Mouse (Mus musculus) forebrain, embryonic 13.5 days (tissue): ENCODE data around the gene Ripor1. TPM values are rescaled to one million over a fixed set of nuclear protein-coding genes. Genes with fewer than 3 reads are reported as not detected.
A peak's percentile ranks its signal among the peaks of the same experiment; 100 is the strongest.
"Not testable (repeated sequence)": the region's sequence is repeated elsewhere in the genome, so short reads cannot be mapped to it uniquely, and the experiment has no call there.

Source experiments
- ATAC-seq: fragments of 200-750 bp; cut with Nextera tagmentation; 2 replicates; pipeline ENCODE4 v1.8.0; 2017
- H3K27ac ChIP-seq: fragments of 300-500 bp; sonication (generic); 2 replicates; pipeline ENCODE4 v1.5.1; 2015; ENCODE audit warnings: inconsistent platforms, mild to moderate bottlenecking, moderate library complexity
- H3K27me3 ChIP-seq: fragments of 300-500 bp; sonication (generic); 2 replicates; pipeline ENCODE4 v1.6.1; 2015; ENCODE audit warnings: mild to moderate bottlenecking, inconsistent platforms
- H3K36me3 ChIP-seq: fragments of 300-500 bp; sonication (generic); 2 replicates; pipeline ENCODE4 v1.6.1; 2015; ENCODE audit warnings: mild to moderate bottlenecking, inconsistent platforms; ENCODE audit not compliant: poor library complexity, severe bottlenecking
- H3K4me1 ChIP-seq: fragments of 300-500 bp; sonication (generic); 2 replicates; pipeline ENCODE4 v1.6.1; 2015; ENCODE audit warnings: inconsistent platforms
- H3K4me2 ChIP-seq: fragments of 300-500 bp; sonication (generic); 2 replicates; pipeline ENCODE4 v1.6.1; 2015; ENCODE audit warnings: inconsistent platforms, mild to moderate bottlenecking, moderate library complexity
- H3K4me3 ChIP-seq: fragments of 300-500 bp; sonication (generic); 2 replicates; pipeline ENCODE4 v1.5.1; 2015; ENCODE audit warnings: mild to moderate bottlenecking, inconsistent platforms
- H3K9ac ChIP-seq: fragments of 300-500 bp; sonication (generic); 2 replicates; pipeline ENCODE4 v1.6.1; 2015; ENCODE audit warnings: mild to moderate bottlenecking, inconsistent platforms
- H3K9me3 ChIP-seq: fragments of 300-500 bp; sonication (generic); replicated peaks from 2 replicates; pipeline ENCODE4 v1.6.1; 2016; ENCODE audit warnings: inconsistent platforms
- WGBS: fragments of 180-500 bp; shearing (Covaris S2); methylation state at CpG from one replicate; pipeline ENCODE4 v1.1.7; 2015; 5-methylcytosine and 5-hydroxymethylcytosine counted together
- polyA plus RNA-seq: library from polyadenylated mRNA; unstranded; fragments of >200 nt; fragmentation: Nextera tagmentation; extraction: Ambion mirVana; gene quantifications from 2 replicates; pipeline ENCODE4 v1.2.1, GENCODE M21; 2015

Gene Ripor1
- 17.6 and 20.6 TPM in 2 replicates for polyA plus RNA-seq

GRCm38 (mm10) chr8:105604804-105605381 lies at the start of gene Ripor1:
Ripor1 (plus strand) TSS chr8:105605255.
- H3K4me1 ChIP-seq, result peaks cover 20% of the 10 kb centered on the region
- H3K4me3 ChIP-seq, result peak within 1 kb of the TSS; percentile 77
- peak within 1 kb of the TSS; percentile 92 for H3K4me2 ChIP-seq
- ATAC-seq, result peak; percentile 86
- no peaks in the 10 kb centered on the region for H3K9me3 ChIP-seq
- no peaks in the 10 kb centered on the region for H3K36me3 ChIP-seq
- H3K9ac ChIP-seq, result peak within 1 kb of the TSS; percentile 91
- peaks cover 7% of the 10 kb centered on the region; the same call in 1 of the 2 replicates for H3K27me3 ChIP-seq
- whole genome bisulfite sequencing, result 0% methylated on average over 33 of the region's 42 CpGs
- peak within 1 kb of the TSS; percentile 86 for H3K27ac ChIP-seq

- Histone ChIP-seq H3K36me3 (peaks cover 4% of the 10 kb centered on the region), H3K27me3 (no peaks in the 10 kb centered on the region; the same call in 1 of the 2 replicates), H3K4me2 (no peak overlapping the region), H3K4me3 (no peak overlapping the region), H3K9ac (no peak overlapping the region), H3K9me3 (no peaks in the 10 kb centered on the region), H3K27ac (no peak overlapping the region), H3K4me1 (peaks cover 38% of the 10 kb centered on the region)
- WGBS, result 89% methylated on average over 3 of the region's 3 CpGs
- ATAC-seq, result no peak
Measured at GRCm38 (mm10) chr8:105562863-105563262, 42.2 kb upstream of the Ripor1 start.

GRCm38 (mm10) chr8:105563871-105564270 lies 41.2 kb upstream of the Ripor1 start:
- Histone ChIP-seq H3K4me2 (no peak overlapping the region), H3K4me1 (peaks cover 38% of the 10 kb centered on the region), H3K27me3 (no peaks in the 10 kb centered on the region; the same call in 1 of the 2 replicates), H3K9ac (peak overlapping the region; percentile 23; the same call in 1 of the 2 replicates), H3K36me3 (no peaks in the 10 kb centered on the region; the same call in 1 of the 2 replicates), H3K4me3 (no peak overlapping the region), H3K27ac (no peak overlapping the region), H3K9me3 (no peaks in the 10 kb centered on the region)
- ATAC-seq, result no peak
- WGBS, result 85% methylated on average over 1 of the region's 1 CpGs

- Histone ChIP-seq H3K4me2 (peak overlapping the region; percentile 90), H3K4me1 (peaks cover 38% of the 10 kb centered on the region), H3K9ac (peak overlapping the region; percentile 90), H3K4me3 (peak overlapping the region; percentile 87)
- not testable (repeated sequence) for H3K27me3 ChIP-seq, H3K36me3 ChIP-seq, ATAC-seq, H3K9me3 ChIP-seq, H3K27ac ChIP-seq
- 87% methylated on average over 9 of the region's 9 CpGs for WGBS
Measured at GRCm38 (mm10) chr8:105564573-105565229, 40.4 kb upstream of the Ripor1 start.

GRCm38 (mm10) chr8:105565401-105565881 lies 39.6 kb upstream of the Ripor1 start:
- peak overlapping the region; percentile 90 for H3K4me2 ChIP-seq
- peak overlapping the region; percentile 90 for H3K9ac ChIP-seq
- 1% methylated on average over 31 of the region's 31 CpGs for WGBS
- ATAC-seq, result peak; percentile 82
- H3K4me3 ChIP-seq, result peak overlapping the region; percentile 87
- no peaks in the 10 kb centered on the region; the same call in 1 of the 2 replicates for H3K36me3 ChIP-seq
- peak overlapping the region; percentile 81 for H3K27ac ChIP-seq
- peaks cover 38% of the 10 kb centered on the region for H3K4me1 ChIP-seq
- no peaks in the 10 kb centered on the region for H3K9me3 ChIP-seq
- no peaks in the 10 kb centered on the region; the same call in 1 of the 2 replicates for H3K27me3 ChIP-seq

GRCm38 (mm10) chr8:105565952-105566702 lies 38.9 kb upstream of the Ripor1 start, which contains the start of gene Atp6v0d1:
Atp6v0d1 (minus strand) TSS chr8:105566047.
- Histone ChIP-seq H3K4me2 (peak within 1 kb of the TSS; percentile 90), H3K9ac (peak within 1 kb of the TSS; percentile 90), H3K27me3 (no peaks in the 10 kb centered on the region; the same call in 1 of the 2 replicates), H3K4me1 (peaks cover 38% of the 10 kb centered on the region), H3K27ac (peak within 1 kb of the TSS; percentile 81), H3K4me3 (peak within 1 kb of the TSS; percentile 87), H3K36me3 (no peaks in the 10 kb centered on the region; the same call in 1 of the 2 replicates), H3K9me3 (no peaks in the 10 kb centered on the region)
- ATAC-seq, result peak; percentile 98
- 5% methylated on average over 53 of the region's 53 CpGs for WGBS

- Histone ChIP-seq H3K4me2 (peak overlapping the region; percentile 90), H3K9ac (peak overlapping the region; percentile 70), H3K36me3 (no peaks in the 10 kb centered on the region; the same call in 1 of the 2 replicates), H3K27me3 (no peaks in the 10 kb centered on the region; the same call in 1 of the 2 replicates), H3K4me1 (peaks cover 38% of the 10 kb centered on the region), H3K9me3 (no peaks in the 10 kb centered on the region), H3K27ac (no peak overlapping the region), H3K4me3 (peak overlapping the region; percentile 87)
- WGBS, result 28% methylated on average over 27 of the region's 27 CpGs
- ATAC-seq, result no peak
Measured at GRCm38 (mm10) chr8:105566703-105567595, 38.1 kb upstream of the Ripor1 start.

- H3K36me3 ChIP-seq, result no peaks in the 10 kb centered on the region
- peaks cover 7% of the 10 kb centered on the region for H3K4me1 ChIP-seq
- no peak overlapping the region for H3K9ac ChIP-seq
- no peak for ATAC-seq
- no peak overlapping the region for H3K27ac ChIP-seq
- H3K4me2 ChIP-seq, result no peak overlapping the region
- no peak overlapping the region for H3K4me3 ChIP-seq
- H3K27me3 ChIP-seq, result no peaks in the 10 kb centered on the region; the same call in 1 of the 2 replicates
- 93% methylated on average over 9 of the region's 9 CpGs for WGBS
- H3K9me3 ChIP-seq, result no peaks in the 10 kb centered on the region
Measured at GRCm38 (mm10) chr8:105571810-105572209, 33.2 kb upstream of the Ripor1 start.

- no peak overlapping the region for H3K4me3 ChIP-seq
- no peak overlapping the region for H3K9ac ChIP-seq
- no peaks in the 10 kb centered on the region for H3K36me3 ChIP-seq
- H3K27me3 ChIP-seq, result no peaks in the 10 kb centered on the region
- H3K27ac ChIP-seq, result no peak overlapping the region
- H3K4me2 ChIP-seq, result no peak overlapping the region
- H3K9me3 ChIP-seq, result no peaks in the 10 kb centered on the region
- no peaks in the 10 kb centered on the region for H3K4me1 ChIP-seq
- ATAC-seq, result no peak
Measured at GRCm38 (mm10) chr8:105573427-105573826, 31.6 kb upstream of the Ripor1 start.

GRCm38 (mm10) chr8:105574741-105575140 lies 30.3 kb upstream of the Ripor1 start:
- no peak overlapping the region for H3K9ac ChIP-seq
- no peaks in the 10 kb centered on the region for H3K27me3 ChIP-seq
- no peaks in the 10 kb centered on the region for H3K9me3 ChIP-seq
- no peak overlapping the region for H3K4me3 ChIP-seq
- no peak for ATAC-seq
- WGBS, result 45% methylated on average over 6 of the region's 6 CpGs
- no peaks in the 10 kb centered on the region for H3K36me3 ChIP-seq
- no peaks in the 10 kb centered on the region for H3K4me1 ChIP-seq
- H3K4me2 ChIP-seq, result no peak overlapping the region
- no peak overlapping the region for H3K27ac ChIP-seq

- WGBS, result 67% methylated on average over 3 of the region's 3 CpGs
- no peaks in the 10 kb centered on the region for H3K4me1 ChIP-seq
- H3K4me2 ChIP-seq, result no peak overlapping the region
- no peak overlapping the region for H3K4me3 ChIP-seq
- no peak overlapping the region for H3K9ac ChIP-seq
- ATAC-seq, result no peak
- H3K27me3 ChIP-seq, result no peaks in the 10 kb centered on the region
- H3K9me3 ChIP-seq, result no peaks in the 10 kb centered on the region
- H3K27ac ChIP-seq, result no peak overlapping the region
- H3K36me3 ChIP-seq, result no peaks in the 10 kb centered on the region
Measured at GRCm38 (mm10) chr8:105575538-105575937, 29.5 kb upstream of the Ripor1 start.
